Mouse (Mus musculus): ENCODE data around the gene Fam133b. TPM values are rescaled to one million over a fixed set of nuclear protein-coding genes. Genes with fewer than 3 reads are reported as not detected.
A peak's percentile ranks its signal among the peaks of the same experiment; 100 is the strongest.
"Not testable (repeated sequence)": the region's sequence is repeated elsewhere in the genome, so short reads cannot be mapped to it uniquely, and the experiment has no call there.

Gene Fam133b
- polyA plus RNA-seq, 1 experiment, result 27.1 TPM

DNA sequence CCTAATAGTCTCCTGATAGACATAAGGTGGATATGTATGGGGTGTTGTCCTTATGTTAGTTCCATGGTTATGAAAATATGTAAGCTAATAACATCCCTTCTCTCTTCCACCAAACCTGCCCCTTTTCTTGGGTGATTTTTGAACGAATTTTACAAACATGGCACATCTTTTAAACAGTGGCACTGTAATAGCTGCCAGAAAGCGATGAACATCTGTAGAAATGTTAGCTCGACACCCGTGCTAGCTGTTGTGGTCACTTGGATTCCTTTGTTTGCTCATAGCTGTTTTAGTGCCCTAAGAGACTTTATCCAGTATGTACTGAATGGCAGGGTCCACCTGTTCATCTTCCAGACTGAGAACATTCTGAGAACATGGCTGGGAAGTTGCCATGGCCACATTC is 27.6 kb downstream of the Fam133b start, which contains the start of gene 1700109H08Rik:
Gene 1700109H08Rik, plus strand, starts transcription at position 301 of the 400 bp plus-strand sequence.
- TF ChIP-seq POLR2A (IDR thresholded peaks at IDR 0.05; ENCODE audit: borderline replicate concordance, extremely low read depth, insufficient read depth, insufficient read length, poor library complexity, severe bottlenecking) (no peak), CTCF (IDR thresholded peaks at IDR 0.05; ENCODE audit: borderline replicate concordance, extremely low read depth, insufficient read depth, insufficient read length) (no peak)
- DNase-seq (ENCODE audit: low read depth), result no peak

DNA sequence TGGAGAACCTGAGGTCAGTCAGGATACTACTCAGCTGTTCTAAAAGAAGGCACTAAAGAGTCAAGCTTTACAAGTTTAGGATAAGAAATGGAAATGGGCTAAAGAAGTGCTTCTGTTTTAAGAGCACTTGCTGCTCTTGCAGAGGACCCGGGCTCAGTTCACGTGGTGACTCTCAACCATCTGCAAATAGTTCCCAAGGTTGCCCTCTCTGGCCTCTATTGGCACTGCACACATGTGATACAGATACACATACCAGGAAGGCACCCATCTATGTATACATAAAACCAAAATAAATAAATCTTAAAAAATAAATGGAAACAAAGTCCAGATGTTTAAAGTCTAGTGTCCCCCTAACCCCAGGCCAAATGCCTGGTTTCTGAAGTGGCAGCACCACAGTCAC is 31.2 kb downstream of the Fam133b start:
- TF ChIP-seq CTCF (IDR thresholded peaks at IDR 0.05; ENCODE audit: borderline replicate concordance, extremely low read depth, insufficient read depth, insufficient read length) (no peak), POLR2A (IDR thresholded peaks at IDR 0.05; ENCODE audit: borderline replicate concordance, extremely low read depth, insufficient read depth, insufficient read length, poor library complexity, severe bottlenecking) (no peak)
- no peak for DNase-seq (ENCODE audit: low read depth)

DNA sequence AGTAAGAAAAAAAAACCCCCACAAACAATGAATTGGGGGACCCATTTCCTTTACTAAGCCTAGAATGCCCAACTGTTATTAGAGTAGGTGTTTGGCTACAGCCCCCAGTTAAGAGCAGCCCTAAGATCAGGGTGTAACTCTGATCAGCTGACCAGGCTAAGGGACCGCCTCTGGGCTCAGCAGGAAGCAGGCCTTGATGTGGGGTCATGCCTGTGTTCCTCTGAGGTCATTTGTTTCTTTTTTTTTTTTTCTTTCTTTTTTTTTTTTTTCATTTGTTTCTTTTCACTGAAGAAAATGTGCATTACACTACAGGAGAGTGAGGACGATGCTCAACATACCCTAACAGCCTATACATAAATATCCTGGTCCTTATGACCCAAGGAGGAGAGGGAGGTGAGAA is 34.3 kb downstream of the Fam133b start:
- TF ChIP-seq POLR2A (IDR thresholded peaks at IDR 0.05; ENCODE audit: borderline replicate concordance, extremely low read depth, insufficient read depth, insufficient read length, poor library complexity, severe bottlenecking) (no peak), CTCF (IDR thresholded peaks at IDR 0.05; ENCODE audit: borderline replicate concordance, extremely low read depth, insufficient read depth, insufficient read length) (no peak)
- no peak for DNase-seq (ENCODE audit: low read depth)

DNA sequence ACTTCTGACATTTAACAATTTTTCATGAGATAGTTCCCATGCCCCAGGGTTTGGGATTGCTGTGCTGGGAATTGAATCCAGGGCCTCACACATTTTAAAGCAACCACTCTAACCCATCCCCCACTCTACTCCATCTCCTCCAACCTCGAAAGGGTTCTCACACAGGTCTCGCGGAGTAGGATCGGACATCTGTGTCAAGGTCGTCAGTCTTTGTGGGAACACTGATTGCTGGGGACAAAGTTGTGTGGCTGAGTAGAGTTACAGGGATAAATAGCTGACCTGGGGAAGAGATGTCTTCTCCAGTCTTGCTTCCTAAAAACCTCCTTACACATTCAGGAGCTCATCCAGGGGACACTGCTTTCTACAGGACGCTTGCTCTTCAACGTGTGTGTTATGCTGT is 35.4 kb downstream of the Fam133b start:
- no peak for TF ChIP-seq POLR2A (IDR thresholded peaks at IDR 0.05; ENCODE audit: borderline replicate concordance, extremely low read depth, insufficient read depth, insufficient read length, poor library complexity, severe bottlenecking)
- no peak for TF ChIP-seq CTCF (IDR thresholded peaks at IDR 0.05; ENCODE audit: borderline replicate concordance, extremely low read depth, insufficient read depth, insufficient read length)

DNA sequence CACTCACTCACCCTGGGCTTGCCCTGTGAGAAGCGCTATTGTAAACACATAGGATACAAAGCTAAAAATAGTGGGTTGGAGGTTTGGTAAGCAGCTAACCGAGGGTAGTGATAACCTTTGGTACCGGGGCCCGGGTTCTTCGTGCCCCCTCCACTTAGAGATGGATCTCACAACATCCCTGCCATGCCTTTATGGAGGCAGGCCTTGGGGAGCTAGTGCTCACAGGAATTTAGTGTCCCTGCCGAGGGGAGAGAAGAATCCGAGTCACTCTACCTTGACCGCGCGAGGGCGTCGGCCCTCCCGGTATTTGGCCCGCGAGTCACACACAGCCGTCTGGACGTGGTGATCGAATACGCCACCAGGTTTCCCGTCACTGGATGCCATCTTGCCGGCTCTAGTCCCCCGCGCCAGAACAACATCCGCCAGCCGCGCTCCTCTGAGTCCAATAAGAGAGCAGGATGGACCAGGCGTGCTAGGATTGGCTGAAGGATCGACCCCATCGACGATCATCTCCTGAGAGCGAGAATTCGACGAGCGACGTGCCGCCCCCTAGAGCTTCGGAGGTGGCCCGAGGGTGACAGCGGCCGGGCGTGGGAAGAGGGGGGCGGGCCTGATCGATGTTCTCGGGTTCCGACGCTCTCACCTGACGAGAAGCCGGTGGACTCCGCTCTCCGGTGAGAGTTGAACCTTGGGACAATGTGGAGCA is 52.2 kb downstream of the Fam133b start, which contains the start of gene Pex1:
Gene Pex1, plus strand, starts transcription at position 374 of the 706 bp plus-strand sequence.
- peak; percentile 99 for DNase-seq (ENCODE audit: low read depth)
- TF ChIP-seq POLR2A (IDR thresholded peaks at IDR 0.05; ENCODE audit: borderline replicate concordance, extremely low read depth, insufficient read depth, insufficient read length, poor library complexity, severe bottlenecking) (peak; percentile 22; the same call in 1 of the 2 replicates), CTCF (IDR thresholded peaks at IDR 0.05; ENCODE audit: borderline replicate concordance, extremely low read depth, insufficient read depth, insufficient read length) (no peak)

More for the DNA sequence above, 35.4 kb downstream of the Fam133b start:
- no peak for DNase-seq (ENCODE audit: low read depth)

DNA sequence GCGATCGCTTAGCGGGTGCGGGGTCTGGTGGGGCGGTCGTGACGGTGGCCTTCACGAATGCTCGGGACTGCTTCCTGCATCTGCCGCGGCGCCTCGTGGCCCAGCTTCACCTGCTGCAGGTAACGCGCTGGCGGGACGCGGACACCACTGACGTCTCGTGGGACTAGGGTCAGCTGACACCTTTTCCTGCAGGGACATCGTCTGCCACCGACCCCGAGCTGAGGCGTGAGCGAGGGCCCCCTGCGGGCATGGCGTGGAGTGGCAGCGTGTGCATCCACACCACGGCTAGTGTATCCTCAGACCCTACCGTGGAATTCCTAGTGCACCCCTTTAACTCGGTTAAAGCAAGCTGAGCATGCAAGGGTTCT is 52.8 kb downstream of the Fam133b start, which contains the start of gene Rbm48:
Gene Rbm48, minus strand, starts transcription at position 187 of the 368 bp plus-strand sequence.
- DNase-seq (ENCODE audit: low read depth), result peak; percentile 90
- TF ChIP-seq POLR2A (IDR thresholded peaks at IDR 0.05; ENCODE audit: borderline replicate concordance, extremely low read depth, insufficient read depth, insufficient read length, poor library complexity, severe bottlenecking) (no peak), CTCF (IDR thresholded peaks at IDR 0.05; ENCODE audit: borderline replicate concordance, extremely low read depth, insufficient read depth, insufficient read length) (peak; percentile 69)

DNA sequence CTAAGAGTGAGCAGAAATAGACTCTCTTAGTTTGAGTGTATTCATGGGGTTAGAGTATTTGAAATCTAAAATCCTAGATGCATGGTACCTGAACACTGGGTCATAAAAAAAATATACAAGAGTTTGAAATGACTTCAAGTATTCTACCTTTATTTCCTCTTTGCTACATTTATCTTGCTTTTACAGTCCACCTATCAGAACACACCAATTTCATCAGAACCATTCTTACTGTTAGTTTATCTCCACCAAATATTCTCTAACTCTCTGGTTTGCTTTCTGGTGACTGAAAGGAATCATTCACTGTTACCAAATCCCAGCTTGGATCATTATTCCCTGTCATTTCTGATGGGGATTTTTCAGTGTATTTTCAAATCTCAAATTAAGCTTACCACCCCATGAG is 53.5 kb downstream of the Fam133b start:
- no peak for TF ChIP-seq CTCF (IDR thresholded peaks at IDR 0.05; ENCODE audit: borderline replicate concordance, extremely low read depth, insufficient read depth, insufficient read length)
- TF ChIP-seq POLR2A (IDR thresholded peaks at IDR 0.05; ENCODE audit: borderline replicate concordance, extremely low read depth, insufficient read depth, insufficient read length, poor library complexity, severe bottlenecking), result no peak
- DNase-seq (ENCODE audit: low read depth), result no peak

DNA sequence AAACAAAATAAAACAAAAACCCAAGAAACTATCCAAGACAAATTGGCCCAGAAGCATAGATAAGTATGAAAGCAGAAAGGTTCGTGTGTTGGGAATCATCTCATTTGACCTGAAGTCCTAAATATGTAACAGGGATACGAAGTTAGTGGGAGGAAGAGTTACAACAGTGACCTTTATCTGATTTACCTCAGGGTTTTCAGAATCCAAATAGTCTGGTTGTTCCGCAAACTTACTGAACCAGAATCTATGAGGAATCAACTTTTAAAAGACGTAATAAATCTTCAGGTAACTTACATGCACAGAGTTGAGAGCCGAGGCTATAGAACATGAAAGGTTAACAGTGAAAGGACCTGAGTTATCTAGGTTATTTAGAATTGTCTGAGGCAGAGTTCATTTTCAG is 55.1 kb downstream of the Fam133b start:
- TF ChIP-seq CTCF (IDR thresholded peaks at IDR 0.05; ENCODE audit: borderline replicate concordance, extremely low read depth, insufficient read depth, insufficient read length) (no peak), POLR2A (IDR thresholded peaks at IDR 0.05; ENCODE audit: borderline replicate concordance, extremely low read depth, insufficient read depth, insufficient read length, poor library complexity, severe bottlenecking) (no peak)
- DNase-seq (ENCODE audit: low read depth), result no peak

DNA sequence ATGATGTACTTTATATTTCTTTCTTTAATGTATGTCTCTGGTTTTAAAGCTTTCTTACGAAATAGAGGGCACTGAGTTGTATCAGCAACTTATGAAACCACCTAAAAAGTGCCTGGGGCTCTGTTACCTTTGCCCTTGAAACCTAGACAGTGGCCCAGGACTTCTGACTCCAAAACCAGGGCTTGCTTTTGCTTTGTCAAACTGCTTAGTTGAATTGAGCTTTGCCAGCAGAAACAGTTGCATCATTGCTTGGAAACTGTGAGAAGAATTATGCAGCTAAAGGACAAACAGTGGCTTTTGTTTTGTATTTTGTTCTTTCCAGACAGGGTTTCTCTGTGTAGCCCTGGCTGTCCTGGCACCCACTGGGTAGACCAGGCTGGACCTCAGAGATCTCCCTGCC is 56.7 kb downstream of the Fam133b start:
- no peak for DNase-seq (ENCODE audit: low read depth)
- TF ChIP-seq POLR2A (IDR thresholded peaks at IDR 0.05; ENCODE audit: borderline replicate concordance, extremely low read depth, insufficient read depth, insufficient read length, poor library complexity, severe bottlenecking) (no peak), CTCF (IDR thresholded peaks at IDR 0.05; ENCODE audit: borderline replicate concordance, extremely low read depth, insufficient read depth, insufficient read length) (no peak)

DNA sequence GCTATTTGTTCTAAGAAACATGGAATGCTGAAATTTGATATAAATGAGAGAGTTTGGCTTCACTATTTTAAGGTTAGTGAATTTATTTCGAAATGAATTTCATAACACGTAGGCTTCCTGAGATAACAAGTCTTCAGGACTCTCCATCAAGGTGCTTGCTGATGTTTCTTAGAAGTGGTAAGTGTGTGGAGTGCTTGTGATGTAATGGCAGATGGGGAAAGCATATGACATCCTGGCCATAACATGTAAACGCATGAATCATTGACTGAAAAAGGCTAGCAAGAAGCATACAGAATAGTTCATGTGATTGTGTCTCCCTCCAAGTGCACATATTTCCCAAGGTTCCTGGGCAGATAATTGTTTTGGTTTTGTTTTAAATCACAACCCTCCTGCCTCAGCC is 57.2 kb downstream of the Fam133b start:
- no peak for TF ChIP-seq POLR2A (IDR thresholded peaks at IDR 0.05; ENCODE audit: borderline replicate concordance, extremely low read depth, insufficient read depth, insufficient read length, poor library complexity, severe bottlenecking)
- no peak for TF ChIP-seq CTCF (IDR thresholded peaks at IDR 0.05; ENCODE audit: borderline replicate concordance, extremely low read depth, insufficient read depth, insufficient read length)
- no peak for DNase-seq (ENCODE audit: low read depth)

DNA sequence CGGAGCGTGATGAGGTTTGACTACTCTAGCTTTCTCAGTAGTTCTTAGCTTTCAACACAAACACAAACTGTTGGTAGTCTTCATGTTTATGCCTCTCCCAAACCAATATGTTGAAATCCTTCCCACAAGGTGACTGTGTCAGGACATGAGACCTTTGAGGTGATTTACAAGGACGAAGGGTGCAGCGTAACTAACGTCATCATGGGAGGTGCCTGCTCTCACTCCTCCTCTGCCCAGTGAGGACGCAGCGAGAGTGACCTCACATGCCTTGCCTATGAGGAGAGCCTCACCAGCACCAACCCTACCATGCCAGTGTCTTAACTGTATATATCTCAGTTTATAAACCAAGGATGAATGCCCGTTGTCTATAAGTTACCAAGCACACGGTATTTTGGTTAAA is 63.5 kb downstream of the Fam133b start:
- TF ChIP-seq POLR2A (IDR thresholded peaks at IDR 0.05; ENCODE audit: borderline replicate concordance, extremely low read depth, insufficient read depth, insufficient read length, poor library complexity, severe bottlenecking) (no peak), CTCF (IDR thresholded peaks at IDR 0.05; ENCODE audit: borderline replicate concordance, extremely low read depth, insufficient read depth, insufficient read length) (no peak)
- no peak for DNase-seq (ENCODE audit: low read depth)

DNA sequence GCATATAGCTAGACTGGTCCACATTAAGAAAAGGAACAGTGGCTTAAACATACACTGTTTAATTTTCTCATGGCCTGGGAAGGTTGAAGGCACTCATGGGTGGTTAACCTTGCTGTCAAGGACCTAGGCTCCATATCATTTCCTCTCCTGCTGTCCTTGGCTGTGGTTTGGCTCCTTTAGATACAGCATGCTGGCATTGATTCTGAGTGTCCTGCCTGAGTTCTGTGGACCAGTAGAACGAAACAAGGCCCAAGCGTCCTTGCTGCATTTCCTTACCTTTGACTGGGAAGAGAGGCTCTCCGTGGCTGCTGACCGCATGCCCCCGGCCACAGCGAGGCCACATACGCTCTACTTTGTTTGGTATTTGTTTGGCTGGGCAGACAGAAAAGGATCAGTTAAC is 65.6 kb downstream of the Fam133b start:
- no peak for DNase-seq (ENCODE audit: low read depth)
- no peak for TF ChIP-seq POLR2A (IDR thresholded peaks at IDR 0.05; ENCODE audit: borderline replicate concordance, extremely low read depth, insufficient read depth, insufficient read length, poor library complexity, severe bottlenecking)
- TF ChIP-seq CTCF (IDR thresholded peaks at IDR 0.05; ENCODE audit: borderline replicate concordance, extremely low read depth, insufficient read depth, insufficient read length), result no peak

DNA sequence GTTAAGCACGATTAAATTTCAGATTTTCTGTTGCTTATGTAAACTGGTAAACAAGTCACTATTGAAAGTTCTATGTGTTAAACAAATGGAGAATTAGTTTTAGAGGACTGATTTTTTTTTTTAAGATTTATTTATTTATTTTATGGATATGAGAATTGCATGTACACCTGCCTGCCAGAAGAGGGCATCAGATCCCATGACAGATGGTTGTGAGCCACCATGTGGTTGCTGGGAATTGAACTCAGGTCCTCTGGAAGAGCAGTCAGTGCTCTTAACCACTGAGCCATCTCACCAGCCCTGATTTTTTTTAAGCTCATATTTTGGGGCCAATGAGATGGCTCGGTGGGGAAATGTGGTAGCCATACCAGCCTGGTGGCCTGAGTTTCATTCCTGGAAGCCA is 68.2 kb downstream of the Fam133b start:
- DNase-seq (ENCODE audit: low read depth), result not testable (repeated sequence)
